Mouse (Mus musculus): Measurements from ENCODE around the gene Nfu1. TPM values are rescaled to one million over a fixed set of nuclear protein-coding genes. Genes with fewer than 3 reads are reported as not detected.

Nfu1 gene
- polyA plus RNA-seq, 1 experiment = 77.5 TPM

DNA sequence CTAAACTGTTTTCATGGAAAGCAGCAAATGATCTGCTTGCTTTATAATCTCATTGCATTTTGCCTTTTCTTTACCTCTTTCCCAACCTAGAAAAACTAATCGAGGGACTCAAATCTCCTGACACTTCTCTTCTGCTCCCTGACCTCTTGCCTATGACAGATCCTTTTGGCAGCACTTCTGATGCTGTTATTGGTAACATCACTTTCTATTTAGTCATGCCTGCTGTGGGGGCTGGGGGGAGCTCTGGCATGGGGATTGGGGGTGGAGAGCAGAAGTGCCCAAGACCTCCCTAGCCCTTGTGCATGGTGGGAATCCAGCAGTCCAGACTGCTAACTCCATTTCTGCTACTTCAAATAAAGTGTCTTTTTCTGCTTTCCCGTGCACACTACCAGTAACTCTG lies 27.8 kb upstream of the Nfu1 start:
- no peak for TF ChIP-seq POLR2A (IDR thresholded peaks at IDR 0.05; ENCODE audit: insufficient read depth, low read length)
- no peak for TF ChIP-seq EP300 (IDR thresholded peaks at IDR 0.05; ENCODE audit: insufficient read depth, low read depth, low read length)
- TF ChIP-seq CTCF (IDR thresholded peaks at IDR 0.05; ENCODE audit: low read depth, low read length) = no peak
- no peak overlapping the region for H3K9ac ChIP-seq (ENCODE audit: low read depth, poor library complexity, severe bottlenecking)

DNA sequence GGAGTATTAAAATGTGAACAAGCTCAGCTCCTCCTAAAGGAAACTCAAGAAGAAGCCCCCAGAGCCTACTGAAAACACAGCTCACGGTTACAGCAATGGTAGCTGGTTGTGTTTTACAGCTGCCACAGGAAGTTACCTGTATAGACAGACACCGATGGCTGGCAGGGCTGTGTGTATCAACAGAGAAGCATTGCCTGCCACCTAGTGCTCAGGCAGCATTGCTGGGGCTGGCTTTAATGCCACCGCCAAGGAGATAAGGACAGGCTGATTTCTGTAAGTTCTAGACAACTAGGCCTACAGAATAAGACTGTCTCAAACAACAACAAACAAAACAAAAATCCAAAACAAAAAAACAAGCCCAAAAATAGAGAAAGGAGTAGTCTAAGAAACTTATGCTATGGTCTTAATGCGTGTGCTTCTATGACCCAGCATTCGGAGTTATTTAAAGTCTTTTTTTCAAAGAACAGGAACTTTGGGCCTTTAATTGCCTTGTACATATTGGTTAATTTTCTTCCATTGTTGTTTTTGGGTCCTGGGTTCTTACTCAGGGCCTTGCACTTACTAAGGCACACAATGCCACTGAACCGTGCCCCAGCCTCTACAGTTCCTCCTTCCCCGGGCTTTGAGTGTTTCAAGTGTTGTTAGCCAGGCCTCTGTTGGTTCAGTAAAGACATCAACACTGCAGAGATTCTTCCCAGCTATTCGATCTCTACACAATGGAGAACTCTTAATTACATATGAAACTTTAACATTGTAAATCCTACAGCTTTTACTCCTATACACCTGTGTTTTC lies 23.5 kb upstream of the Nfu1 start:
- Histone ChIP-seq H3K4me1 (ENCODE audit: control insufficient read depth, insufficient read depth, low read length) (no peaks in the 10 kb centered on the region), H3K9me3 (replicated peaks; ENCODE audit: control insufficient read depth, insufficient read depth, low read length, poor library complexity, severe bottlenecking) (no peaks in the 10 kb centered on the region), H3K4me3 (ENCODE audit: low read depth, low read length) (no peak overlapping the region), H3K27ac (ENCODE audit: insufficient read depth, low read length) (no peak overlapping the region), H3K27me3 (ENCODE audit: control insufficient read depth, insufficient read depth, low read length, poor library complexity, severe bottlenecking) (no peaks in the 10 kb centered on the region), H3K36me3 (ENCODE audit: control insufficient read depth, insufficient read depth, low read length, poor library complexity, severe bottlenecking) (no peaks in the 10 kb centered on the region; the same call in 1 of the 2 replicates), H3K9ac (ENCODE audit: low read depth, poor library complexity, severe bottlenecking) (no peak overlapping the region)
- peak; percentile 13 for TF ChIP-seq CTCF (IDR thresholded peaks at IDR 0.05; ENCODE audit: low read depth, low read length)
- no peak for TF ChIP-seq EP300 (IDR thresholded peaks at IDR 0.05; ENCODE audit: insufficient read depth, low read depth, low read length)

More for the DNA sequence above, 27.8 kb upstream of the Nfu1 start:
- Histone ChIP-seq H3K9me3 (replicated peaks; ENCODE audit: control insufficient read depth, insufficient read depth, low read length, poor library complexity, severe bottlenecking) (no peaks in the 10 kb centered on the region), H3K27ac (ENCODE audit: insufficient read depth, low read length) (no peak overlapping the region), H3K27me3 (ENCODE audit: control insufficient read depth, insufficient read depth, low read length, poor library complexity, severe bottlenecking) (no peaks in the 10 kb centered on the region), H3K4me1 (ENCODE audit: control insufficient read depth, insufficient read depth, low read length) (no peaks in the 10 kb centered on the region), H3K4me3 (ENCODE audit: low read depth, low read length) (no peak overlapping the region), H3K36me3 (ENCODE audit: control insufficient read depth, insufficient read depth, low read length, poor library complexity, severe bottlenecking) (no peaks in the 10 kb centered on the region; the same call in 1 of the 2 replicates)

DNA sequence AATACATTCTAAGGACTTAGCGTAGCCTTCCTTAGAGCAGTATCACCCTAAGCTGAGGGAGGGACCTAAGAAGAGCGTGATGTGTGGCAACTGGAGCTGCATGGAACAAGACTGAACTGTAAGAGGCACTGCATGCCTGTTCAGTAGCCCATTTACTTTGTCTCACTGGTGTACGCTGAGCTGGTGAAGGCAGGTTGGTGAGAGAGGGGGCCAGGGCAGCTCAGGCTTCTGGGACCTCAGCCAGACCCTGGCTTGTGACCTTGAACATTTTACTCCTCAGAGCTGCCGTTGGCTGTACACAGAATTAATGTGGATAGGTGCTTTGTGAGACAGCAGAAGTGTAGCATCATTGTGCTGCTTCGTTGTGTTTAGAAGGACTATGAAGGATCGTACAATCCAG lies 19.5 kb upstream of the Nfu1 start:
- H3K9me3 ChIP-seq (replicated peaks; ENCODE audit: control insufficient read depth, insufficient read depth, low read length, poor library complexity, severe bottlenecking) = no peaks in the 10 kb centered on the region
- H3K36me3 ChIP-seq (ENCODE audit: control insufficient read depth, insufficient read depth, low read length, poor library complexity, severe bottlenecking) = no peaks in the 10 kb centered on the region
- no peak overlapping the region for H3K27ac ChIP-seq (ENCODE audit: insufficient read depth, low read length)
- no peak overlapping the region for H3K4me3 ChIP-seq (ENCODE audit: low read depth, low read length)
- H3K4me1 ChIP-seq (ENCODE audit: control insufficient read depth, insufficient read depth, low read length) = peaks cover 1% of the 10 kb centered on the region
- no peak overlapping the region for H3K9ac ChIP-seq (ENCODE audit: low read depth, poor library complexity, severe bottlenecking)
- no peak for TF ChIP-seq EP300 (IDR thresholded peaks at IDR 0.05; ENCODE audit: insufficient read depth, low read depth, low read length)
- no peak for TF ChIP-seq CTCF (IDR thresholded peaks at IDR 0.05; ENCODE audit: low read depth, low read length)
- no peak for TF ChIP-seq POLR2A (IDR thresholded peaks at IDR 0.05; ENCODE audit: insufficient read depth, low read length)
- H3K27me3 ChIP-seq (ENCODE audit: control insufficient read depth, insufficient read depth, low read length, poor library complexity, severe bottlenecking) = no peaks in the 10 kb centered on the region

DNA sequence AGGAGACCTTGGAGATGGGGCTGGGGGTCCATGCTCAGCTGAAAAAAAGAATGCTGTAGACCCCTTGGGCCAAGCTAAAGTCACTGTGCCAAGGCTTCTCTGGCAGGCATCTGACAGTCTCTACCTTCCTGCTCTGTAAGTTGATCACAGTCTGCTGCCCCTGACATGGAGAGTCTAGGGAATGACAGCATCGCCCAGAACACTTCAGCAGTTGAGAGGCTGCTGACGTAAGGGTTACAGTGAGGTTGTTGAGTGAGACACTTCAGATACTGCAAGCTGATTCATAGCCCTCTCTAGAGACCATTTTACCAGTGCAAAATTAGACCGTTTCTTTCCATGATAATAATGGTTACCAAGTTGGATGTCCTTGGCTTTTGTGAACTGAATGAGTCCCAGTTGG lies 18.0 kb upstream of the Nfu1 start:
- peaks cover 1% of the 10 kb centered on the region for H3K4me1 ChIP-seq (ENCODE audit: control insufficient read depth, insufficient read depth, low read length)
- H3K4me3 ChIP-seq (ENCODE audit: low read depth, low read length) = no peak overlapping the region
- no peak overlapping the region for H3K27ac ChIP-seq (ENCODE audit: insufficient read depth, low read length)
- H3K27me3 ChIP-seq (ENCODE audit: control insufficient read depth, insufficient read depth, low read length, poor library complexity, severe bottlenecking) = no peaks in the 10 kb centered on the region
- TF ChIP-seq POLR2A (IDR thresholded peaks at IDR 0.05; ENCODE audit: insufficient read depth, low read length) (no peak), CTCF (IDR thresholded peaks at IDR 0.05; ENCODE audit: low read depth, low read length) (no peak)
- H3K9ac ChIP-seq (ENCODE audit: low read depth, poor library complexity, severe bottlenecking) = no peak overlapping the region
- H3K9me3 ChIP-seq (replicated peaks; ENCODE audit: control insufficient read depth, insufficient read depth, low read length, poor library complexity, severe bottlenecking) = no peaks in the 10 kb centered on the region
- H3K36me3 ChIP-seq (ENCODE audit: control insufficient read depth, insufficient read depth, low read length, poor library complexity, severe bottlenecking) = no peaks in the 10 kb centered on the region

DNA sequence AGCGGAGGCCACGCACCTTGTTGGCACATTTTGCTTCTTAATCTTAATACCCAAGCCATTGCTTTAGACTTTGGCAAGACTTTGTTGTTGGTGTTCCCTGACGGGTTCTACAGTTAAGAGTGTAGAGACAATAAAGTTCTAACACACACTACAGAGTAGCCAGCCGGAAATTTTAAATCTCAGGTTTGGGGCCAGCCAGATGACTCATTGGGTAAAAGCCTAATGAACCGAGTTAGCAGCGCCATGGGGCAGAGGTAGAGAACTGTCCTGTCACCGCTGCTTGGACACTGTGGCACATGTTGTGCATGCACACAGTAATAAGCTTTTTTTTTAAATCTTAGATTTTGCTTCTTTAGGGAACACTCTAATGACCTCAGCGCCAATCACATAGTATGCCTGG lies 16.7 kb upstream of the Nfu1 start:
- peaks cover 1% of the 10 kb centered on the region for H3K4me1 ChIP-seq (ENCODE audit: control insufficient read depth, insufficient read depth, low read length)
- no peak overlapping the region for H3K27ac ChIP-seq (ENCODE audit: insufficient read depth, low read length)
- H3K27me3 ChIP-seq (ENCODE audit: control insufficient read depth, insufficient read depth, low read length, poor library complexity, severe bottlenecking) = no peaks in the 10 kb centered on the region
- H3K36me3 ChIP-seq (ENCODE audit: control insufficient read depth, insufficient read depth, low read length, poor library complexity, severe bottlenecking) = no peaks in the 10 kb centered on the region
- no peak overlapping the region for H3K4me3 ChIP-seq (ENCODE audit: low read depth, low read length)
- TF ChIP-seq EP300 (IDR thresholded peaks at IDR 0.05; ENCODE audit: insufficient read depth, low read depth, low read length) = no peak
- TF ChIP-seq CTCF (IDR thresholded peaks at IDR 0.05; ENCODE audit: low read depth, low read length) = no peak
- TF ChIP-seq POLR2A (IDR thresholded peaks at IDR 0.05; ENCODE audit: insufficient read depth, low read length) = no peak
- H3K9me3 ChIP-seq (replicated peaks; ENCODE audit: control insufficient read depth, insufficient read depth, low read length, poor library complexity, severe bottlenecking) = no peaks in the 10 kb centered on the region
- no peak overlapping the region for H3K9ac ChIP-seq (ENCODE audit: low read depth, poor library complexity, severe bottlenecking)

DNA sequence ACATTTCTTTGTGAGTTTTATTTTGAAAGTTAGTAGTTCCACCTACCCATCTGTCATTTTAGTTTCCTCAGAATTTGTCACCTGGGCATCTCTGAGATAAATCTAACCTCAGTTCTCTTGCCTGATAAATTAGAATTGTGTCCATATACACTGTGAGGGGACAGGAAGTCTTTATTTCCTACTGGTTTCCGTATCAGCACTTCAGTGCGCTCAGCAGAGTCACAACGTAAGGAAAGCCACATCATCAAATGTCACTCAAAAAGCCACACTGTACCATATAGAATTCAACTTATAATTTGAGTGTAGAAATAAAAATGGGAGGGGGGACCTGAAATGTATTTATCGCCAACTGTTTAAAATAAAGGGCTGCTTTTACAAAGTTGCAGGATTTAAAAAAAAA lies 14.8 kb upstream of the Nfu1 start:
- no peaks in the 10 kb centered on the region for H3K9me3 ChIP-seq (replicated peaks; ENCODE audit: control insufficient read depth, insufficient read depth, low read length, poor library complexity, severe bottlenecking)
- no peaks in the 10 kb centered on the region for H3K27me3 ChIP-seq (ENCODE audit: control insufficient read depth, insufficient read depth, low read length, poor library complexity, severe bottlenecking)
- H3K4me3 ChIP-seq (ENCODE audit: low read depth, low read length) = no peak overlapping the region
- TF ChIP-seq CTCF (IDR thresholded peaks at IDR 0.05; ENCODE audit: low read depth, low read length) (no peak), EP300 (IDR thresholded peaks at IDR 0.05; ENCODE audit: insufficient read depth, low read depth, low read length) (no peak), POLR2A (IDR thresholded peaks at IDR 0.05; ENCODE audit: insufficient read depth, low read length) (no peak)
- no peaks in the 10 kb centered on the region for H3K36me3 ChIP-seq (ENCODE audit: control insufficient read depth, insufficient read depth, low read length, poor library complexity, severe bottlenecking)
- H3K27ac ChIP-seq (ENCODE audit: insufficient read depth, low read length) = no peak overlapping the region
- H3K4me1 ChIP-seq (ENCODE audit: control insufficient read depth, insufficient read depth, low read length) = peaks cover 1% of the 10 kb centered on the region
- no peak overlapping the region for H3K9ac ChIP-seq (ENCODE audit: low read depth, poor library complexity, severe bottlenecking)
